Mouse (Mus musculus): ENCODE measurements at regions not wholly inside any gene's neighbourhood (a gene's known extent, or its start where the extent isn't known, plus 50 kb on each side); places are given as distances from the start of the nearest gene placed in this dataset.
A peak's percentile ranks its signal among the peaks of the same experiment; 100 is the strongest.
"Not testable (repeated sequence)": the region's sequence is repeated elsewhere in the genome, so short reads cannot be mapped to it uniquely, and the experiment has no call there.

- no peak for DNase-seq (ENCODE audit: low spot score)
These were observed 123.1 kb upstream of the Mrps10 start for GRCm38 (mm10) chr17:47245635-47246034.

GRCm38 (mm10) chr17:47239086-47239485 lies 129.6 kb upstream of the Mrps10 start:
- no peak overlapping the region for H3K27ac ChIP-seq (ENCODE audit: low read depth, low read length)

More at GRCm38 (mm10) chr17:47245635-47246034, 123.1 kb upstream of the Mrps10 start:
- no peak overlapping the region for H3K9ac ChIP-seq (replicated peaks; ENCODE audit: low read length, poor library complexity, severe bottlenecking)
- H3K36me3 ChIP-seq (ENCODE audit: insufficient read depth, low read length), result 0 out of 2 replicates have a peak, but pooled peaks cover 2% of the 10 kb centered on the region
- 73% methylated on average over 9 of the region's 9 CpGs for WGBS
- no peak overlapping the region for H3K4me2 ChIP-seq (ENCODE audit: low read depth, low read length, poor library complexity, severe bottlenecking)
- no peak for ATAC-seq (ENCODE audit: low FRiP score)
- no peaks in the 10 kb centered on the region for H3K9me3 ChIP-seq (ENCODE audit: low read length)
- no peak overlapping the region for H3K27ac ChIP-seq (ENCODE audit: low read depth, low read length)
- H3K4me1 ChIP-seq (ENCODE audit: insufficient read depth, low read length), result no peaks in the 10 kb centered on the region; the same call in 1 of the 2 replicates
- no peak overlapping the region for H3K4me3 ChIP-seq (ENCODE audit: low read depth, low read length)
- H3K27me3 ChIP-seq (ENCODE audit: insufficient read depth, low read length), result no peaks in the 10 kb centered on the region
- no peak for TF ChIP-seq CTCF (IDR thresholded peaks at IDR 0.05)

DNA sequence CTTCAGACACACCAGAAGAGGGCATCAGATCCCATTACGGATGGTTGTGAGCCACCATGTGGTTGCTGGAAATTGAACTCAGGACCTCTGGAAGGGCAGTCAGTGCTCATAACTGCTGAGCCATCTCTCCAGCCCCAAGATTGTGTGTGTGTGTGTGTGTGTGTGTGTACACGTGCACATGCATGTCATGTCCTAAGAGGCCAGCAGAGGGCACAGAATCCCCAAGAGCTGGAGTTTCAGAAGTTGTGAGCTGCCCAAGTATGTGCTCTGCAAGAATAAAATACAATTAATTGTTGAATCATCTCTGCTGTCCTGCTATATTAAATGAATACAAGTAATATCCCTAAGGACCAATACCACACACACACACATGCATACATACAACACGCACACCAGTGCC lies 130.8 kb upstream of the Mrps10 start:
- H3K9ac ChIP-seq (replicated peaks; ENCODE audit: low read length, poor library complexity, severe bottlenecking); H3K4me1 ChIP-seq (ENCODE audit: insufficient read depth, low read length); DNase-seq (ENCODE audit: low spot score); H3K9me3 ChIP-seq (ENCODE audit: low read length); H3K4me3 ChIP-seq (ENCODE audit: low read depth, low read length); H3K27ac ChIP-seq (ENCODE audit: low read depth, low read length); H3K27me3 ChIP-seq (ENCODE audit: insufficient read depth, low read length); ATAC-seq (ENCODE audit: low FRiP score); H3K4me2 ChIP-seq (ENCODE audit: low read depth, low read length, poor library complexity, severe bottlenecking); H3K36me3 ChIP-seq (ENCODE audit: insufficient read depth, low read length): not testable (repeated sequence)
- peak; percentile 47 for TF ChIP-seq CTCF (IDR thresholded peaks at IDR 0.05)
- WGBS, result 95% methylated on average over 3 of the region's 3 CpGs

More at GRCm38 (mm10) chr17:47239086-47239485, 129.6 kb upstream of the Mrps10 start:
- TF ChIP-seq CTCF (IDR thresholded peaks at IDR 0.05), result no peak
- over 99% methylated on average over 4 of the region's 4 CpGs for WGBS
- H3K4me1 ChIP-seq (ENCODE audit: insufficient read depth, low read length), result no peaks in the 10 kb centered on the region
- H3K9me3 ChIP-seq (ENCODE audit: low read length), result no peaks in the 10 kb centered on the region
- H3K27me3 ChIP-seq (ENCODE audit: insufficient read depth, low read length), result no peaks in the 10 kb centered on the region
- H3K9ac ChIP-seq (replicated peaks; ENCODE audit: low read length, poor library complexity, severe bottlenecking), result no peak overlapping the region
- no peak overlapping the region for H3K4me3 ChIP-seq (ENCODE audit: low read depth, low read length)
- DNase-seq (ENCODE audit: low spot score) (no peak), ATAC-seq (ENCODE audit: low FRiP score) (no peak)
- no peak overlapping the region for H3K4me2 ChIP-seq (ENCODE audit: low read depth, low read length, poor library complexity, severe bottlenecking)
- H3K36me3 ChIP-seq (ENCODE audit: insufficient read depth, low read length), result peaks cover 8% of the 10 kb centered on the region; the same call in 1 of the 2 replicates

DNA sequence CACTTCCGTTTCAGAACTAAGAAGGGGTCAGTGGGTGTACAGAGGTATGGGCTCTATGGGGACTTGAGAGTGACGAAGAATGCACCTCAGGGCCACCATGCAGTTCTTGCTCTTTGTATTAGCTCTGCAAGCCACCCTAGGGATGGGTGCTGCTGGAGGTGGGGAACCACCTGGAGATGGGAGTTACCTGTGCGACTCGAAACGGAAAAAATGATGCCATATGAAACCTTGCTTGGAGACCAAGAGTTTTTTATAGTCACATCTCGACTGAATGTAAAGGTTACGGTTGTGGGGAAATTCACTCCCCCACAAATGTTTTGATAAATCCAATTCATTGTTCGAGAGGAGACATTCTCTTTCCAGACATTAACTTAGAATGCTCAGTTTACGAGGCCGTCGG lies 134.3 kb upstream of the Mrps10 start:
- 95% methylated on average over 11 of the region's 11 CpGs for WGBS
- H3K9ac ChIP-seq (replicated peaks; ENCODE audit: low read length, poor library complexity, severe bottlenecking), result no peak overlapping the region
- no peak for TF ChIP-seq CTCF (IDR thresholded peaks at IDR 0.05)

GRCm38 (mm10) chr17:47233003-47233678 lies 135.5 kb upstream of the Mrps10 start:
- no peak for TF ChIP-seq CTCF (IDR thresholded peaks at IDR 0.05)
- H3K27me3 ChIP-seq (ENCODE audit: insufficient read depth, low read length), result no peaks in the 10 kb centered on the region
- H3K4me1 ChIP-seq (ENCODE audit: insufficient read depth, low read length), result no peaks in the 10 kb centered on the region
- H3K4me2 ChIP-seq (ENCODE audit: low read depth, low read length, poor library complexity, severe bottlenecking), result no peak overlapping the region
- no peak overlapping the region for H3K27ac ChIP-seq (ENCODE audit: low read depth, low read length)
- peaks cover 14% of the 10 kb centered on the region for H3K36me3 ChIP-seq (ENCODE audit: insufficient read depth, low read length)
- H3K9ac ChIP-seq (replicated peaks; ENCODE audit: low read length, poor library complexity, severe bottlenecking), result no peak overlapping the region
- WGBS, result 80% methylated on average over 8 of the region's 8 CpGs
- H3K9me3 ChIP-seq (ENCODE audit: low read length), result no peaks in the 10 kb centered on the region
- DNase-seq (ENCODE audit: low spot score) (no peak), ATAC-seq (ENCODE audit: low FRiP score) (no peak)
- no peak overlapping the region for H3K4me3 ChIP-seq (ENCODE audit: low read depth, low read length)

More for the DNA sequence above, 134.3 kb upstream of the Mrps10 start:
- H3K4me3 ChIP-seq (ENCODE audit: low read depth, low read length), result no peak overlapping the region
- H3K4me1 ChIP-seq (ENCODE audit: insufficient read depth, low read length), result no peaks in the 10 kb centered on the region
- H3K27me3 ChIP-seq (ENCODE audit: insufficient read depth, low read length), result no peaks in the 10 kb centered on the region
- peaks cover 14% of the 10 kb centered on the region for H3K36me3 ChIP-seq (ENCODE audit: insufficient read depth, low read length)
- no peak for DNase-seq (ENCODE audit: low spot score)
- ATAC-seq (ENCODE audit: low FRiP score), result no peak
- H3K9me3 ChIP-seq (ENCODE audit: low read length), result no peaks in the 10 kb centered on the region
- H3K27ac ChIP-seq (ENCODE audit: low read depth, low read length), result no peak overlapping the region
- H3K4me2 ChIP-seq (ENCODE audit: low read depth, low read length, poor library complexity, severe bottlenecking), result no peak overlapping the region

- no peak overlapping the region for H3K9ac ChIP-seq (replicated peaks; ENCODE audit: low read length, poor library complexity, severe bottlenecking)
- peak; percentile 38 for TF ChIP-seq CTCF (IDR thresholded peaks at IDR 0.05)
- no peak overlapping the region for H3K27ac ChIP-seq (ENCODE audit: low read depth, low read length)
- WGBS, result 98% methylated on average over 10 of the region's 10 CpGs
- H3K4me1 ChIP-seq (ENCODE audit: insufficient read depth, low read length), result 0 out of 2 replicates have a peak, but pooled peaks cover under 1% of the 10 kb centered on the region
- H3K4me2 ChIP-seq (ENCODE audit: low read depth, low read length, poor library complexity, severe bottlenecking), result no peak overlapping the region
- H3K4me3 ChIP-seq (ENCODE audit: low read depth, low read length), result no peak overlapping the region
- H3K9me3 ChIP-seq (ENCODE audit: low read length), result no peaks in the 10 kb centered on the region
- no peak for DNase-seq (ENCODE audit: low spot score)
- H3K27me3 ChIP-seq (ENCODE audit: insufficient read depth, low read length), result no peaks in the 10 kb centered on the region
- ATAC-seq (ENCODE audit: low FRiP score), result no peak
- H3K36me3 ChIP-seq (ENCODE audit: insufficient read depth, low read length), result peaks cover 12% of the 10 kb centered on the region
These were observed 138.0 kb upstream of the Mrps10 start for GRCm38 (mm10) chr17:47230715-47231114.
